Mouse (Mus musculus) kidney, postnatal 25 days (tissue): ENCODE results near the gene Galntl6.

Experiments
- DNase-seq, 2 experiments: peaks; one replicate each; pipeline ENCODE4 v3.0.0; 2021; ENCODE audit warnings: mixed read lengths in 2 of 2

Gene Galntl6

GRCm38 (mm10) chr8:58912196-58912839 is at the start of gene Galntl6:
Galntl6 (minus strand) TSS chr8:58912640.
- peak in 1 of 2 experiments; percentile 39 for DNase-seq

- no peak for DNase-seq
Observed at GRCm38 (mm10) chr8:58957195-58957739, 44.8 kb upstream of the Galntl6 start.

- no peak for DNase-seq
Observed at GRCm38 (mm10) chr8:58943773-58944172, 31.3 kb upstream of the Galntl6 start.

- DNase-seq = no peak
Observed at GRCm38 (mm10) chr8:58931066-58931465, 18.6 kb upstream of the Galntl6 start.

- DNase-seq = no peak
Observed at GRCm38 (mm10) chr8:58915142-58915541, 2.7 kb upstream of the Galntl6 start.

GRCm38 (mm10) chr8:58913640-58913968 is 1.2 kb upstream of the Galntl6 start:
- no peak for DNase-seq

GRCm38 (mm10) chr8:58912840-58913639 is 600 bp upstream of the Galntl6 start:
- peak; percentile 8 to 36 for DNase-seq

GRCm38 (mm10) chr8:58911677-58912076 is 763 bp downstream of the Galntl6 start, which contains the start of gene BC030500:
BC030500 (plus strand) TSS chr8:58911755.
- no peak for DNase-seq

- no peak for DNase-seq
Observed at GRCm38 (mm10) chr8:58904465-58904864, 8.0 kb downstream of the Galntl6 start.

GRCm38 (mm10) chr8:58895960-58896359 is 16.5 kb downstream of the Galntl6 start:
- no peak for DNase-seq

- no peak for DNase-seq
Observed at GRCm38 (mm10) chr8:58890591-58890990, 21.8 kb downstream of the Galntl6 start.

GRCm38 (mm10) chr8:58886405-58886804 is 26.0 kb downstream of the Galntl6 start:
- peak in 1 of 2 experiments; percentile 1 for DNase-seq

GRCm38 (mm10) chr8:58824347-58824746 is 88.1 kb downstream of the Galntl6 start:
- no peak for DNase-seq

GRCm38 (mm10) chr8:58805190-58805589 is 107.2 kb downstream of the Galntl6 start:
- no peak for DNase-seq

- DNase-seq = no peak
Observed at GRCm38 (mm10) chr8:58801847-58802246, 110.6 kb downstream of the Galntl6 start.

GRCm38 (mm10) chr8:58753769-58754168 is 158.7 kb downstream of the Galntl6 start:
- no peak for DNase-seq

GRCm38 (mm10) chr8:58737963-58738362 is 174.5 kb downstream of the Galntl6 start:
- DNase-seq = no peak

GRCm38 (mm10) chr8:58691761-58692160 is 220.7 kb downstream of the Galntl6 start:
- DNase-seq = no peak

- no peak for DNase-seq
Observed at GRCm38 (mm10) chr8:58677847-58678450, 234.5 kb downstream of the Galntl6 start.

- no peak for DNase-seq
Observed at GRCm38 (mm10) chr8:58669075-58669474, 243.4 kb downstream of the Galntl6 start.

GRCm38 (mm10) chr8:58660019-58660418 is 252.4 kb downstream of the Galntl6 start:
- no peak for DNase-seq

GRCm38 (mm10) chr8:58655631-58656030 is 256.8 kb downstream of the Galntl6 start:
- DNase-seq = no peak

GRCm38 (mm10) chr8:58606451-58606850 is 306.0 kb downstream of the Galntl6 start:
- DNase-seq = no peak

GRCm38 (mm10) chr8:58604751-58605150 is 307.7 kb downstream of the Galntl6 start:
- no peak for DNase-seq
